Mouse (Mus musculus) thymus, postnatal 36 days (tissue): ENCODE measurements around the gene Ift43.

Experiments used
- DNase-seq, 2 experiments: peaks; one replicate each; pipeline ENCODE4 v3.0.0; 2022; ENCODE audit warnings: mixed read lengths in 2 of 2

Gene Ift43

GRCm38 (mm10) chr12:86176675-86177339 is 94.5 kb downstream of the Ift43 start:
- no peak for DNase-seq

GRCm38 (mm10) chr12:86179266-86179665 is 96.9 kb downstream of the Ift43 start:
- no peak for DNase-seq

GRCm38 (mm10) chr12:86181320-86181751 is 99.0 kb downstream of the Ift43 start:
- no peak for DNase-seq

DNA sequence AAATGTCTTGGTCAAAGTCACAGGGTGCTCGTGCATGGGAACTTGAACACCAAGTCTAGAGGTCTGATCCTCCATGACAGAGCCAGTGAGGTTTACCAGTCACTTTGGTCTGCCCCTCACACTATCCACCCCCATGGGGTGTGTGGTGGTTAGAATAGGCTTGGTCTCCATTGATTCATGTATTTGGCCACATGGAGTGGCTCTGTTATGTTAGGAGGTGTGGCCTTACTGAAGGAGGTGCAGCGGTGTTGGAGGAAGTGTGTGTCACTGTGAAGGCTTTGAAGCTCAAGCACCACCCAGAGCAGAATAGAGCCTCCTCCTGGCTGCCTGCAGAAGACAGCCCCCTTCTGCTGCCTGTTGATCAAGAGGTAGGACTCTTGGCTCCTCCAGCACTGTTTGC is 99.5 kb downstream of the Ift43 start:
- DNase-seq: peak in 1 of 2 experiments; percentile 10

DNA sequence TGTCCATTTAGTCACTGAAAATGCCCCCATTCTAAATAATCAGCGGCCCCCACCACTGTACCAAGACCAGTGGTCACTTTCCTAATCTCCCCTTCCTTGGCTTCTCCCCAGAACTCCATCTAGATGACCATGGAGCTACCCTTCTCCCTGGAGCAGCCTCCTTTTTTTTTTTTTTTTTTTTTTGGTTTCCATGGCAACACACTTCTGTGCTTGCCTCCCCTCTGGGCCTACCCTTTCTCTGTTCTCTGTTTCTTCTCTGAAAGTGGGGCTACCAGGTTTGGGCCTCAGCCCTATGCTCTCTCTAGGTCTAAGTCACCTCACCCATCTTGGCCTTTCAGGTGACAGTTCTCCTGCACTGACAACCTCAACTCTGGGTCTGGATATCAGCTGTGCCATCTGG is 100.1 kb downstream of the Ift43 start:
- no peak for DNase-seq

DNA sequence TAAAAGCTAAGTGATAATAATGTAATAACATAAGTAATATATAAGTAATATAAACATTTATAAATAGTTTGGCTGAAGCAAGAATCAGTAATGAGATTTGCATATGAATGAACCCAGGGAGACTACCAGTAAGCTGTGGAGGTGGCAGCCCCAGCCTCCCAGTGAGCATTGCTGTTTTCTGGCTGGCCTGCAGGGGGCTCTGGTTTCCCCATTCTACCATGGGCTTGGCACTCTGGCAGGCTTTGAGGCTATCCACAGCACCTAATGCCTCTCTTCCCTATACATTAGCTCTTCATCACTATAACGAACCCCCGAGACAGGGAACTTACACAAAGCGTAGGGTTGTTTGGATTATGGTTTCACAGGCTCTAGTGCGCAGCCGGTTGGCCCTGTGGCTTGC is 105.8 kb downstream of the Ift43 start:
- DNase-seq: peak; percentile 22

GRCm38 (mm10) chr12:86189601-86190323 is 107.4 kb downstream of the Ift43 start:
- DNase-seq: peak in 1 of 2 experiments; percentile 18

DNA sequence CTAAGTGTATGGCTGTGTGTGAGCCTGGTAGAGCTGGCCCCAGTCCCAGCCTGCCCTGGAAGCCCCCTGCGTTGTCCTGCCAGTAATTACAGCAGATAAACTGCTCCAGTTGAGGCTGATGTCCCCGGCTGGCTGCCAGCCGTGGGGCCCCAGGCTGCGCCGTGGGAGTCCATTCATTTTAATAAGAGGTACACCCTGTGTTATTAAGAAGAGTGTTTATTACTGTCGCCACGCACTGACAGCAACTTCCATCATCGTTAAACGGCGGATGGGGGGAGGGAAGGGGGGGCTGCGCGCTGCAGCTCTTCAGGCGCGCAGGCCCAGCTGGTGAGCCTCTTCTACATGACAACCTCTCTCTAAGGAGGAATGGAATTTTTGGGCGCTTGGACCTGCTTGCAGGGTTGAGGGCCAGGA is 109.7 kb downstream of the Ift43 start:
- DNase-seq: no peak

- no peak for DNase-seq
Observed at GRCm38 (mm10) chr12:86196944-86197343, 114.6 kb downstream of the Ift43 start.

- DNase-seq: no peak
Observed at GRCm38 (mm10) chr12:86203443-86204057, 121.2 kb downstream of the Ift43 start.

DNA sequence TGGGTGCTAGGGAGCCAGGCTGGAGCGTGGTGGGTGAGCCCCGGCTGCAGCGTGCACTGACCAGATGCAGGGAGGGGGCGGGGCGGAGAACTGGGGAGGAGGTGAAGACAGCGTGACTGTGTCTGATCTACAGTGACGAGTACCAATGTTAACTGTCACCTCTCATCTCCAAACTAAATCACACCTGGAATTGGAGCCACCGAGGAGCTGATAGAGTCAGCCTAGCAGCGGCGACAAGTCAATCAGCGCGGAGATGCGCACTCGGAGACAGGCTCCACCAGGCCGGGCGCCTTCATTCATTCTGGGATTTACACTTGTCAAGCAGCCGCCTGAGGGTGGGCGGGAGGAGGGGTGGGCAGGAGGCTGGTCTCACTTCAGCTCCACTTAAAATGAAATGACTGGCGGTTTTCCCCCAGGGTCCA is 128.8 kb downstream of the Ift43 start:
- no peak for DNase-seq
